Mouse (Mus musculus): ENCODE data around the gene Stk4. TPM values are rescaled to one million over a fixed set of nuclear protein-coding genes. Genes with fewer than 3 reads are reported as not detected.

Gene Stk4
- polyA plus RNA-seq, 1 experiment from 2014 or later: 20.1 TPM

GRCm38 (mm10) chr2:164108501-164108900, 38.4 kb downstream of the Stk4 start:
- peak; percentile 52; the same call in 1 of the 2 replicates for ATAC-seq (ENCODE audit: low FRiP score, low read depth)

DNA sequence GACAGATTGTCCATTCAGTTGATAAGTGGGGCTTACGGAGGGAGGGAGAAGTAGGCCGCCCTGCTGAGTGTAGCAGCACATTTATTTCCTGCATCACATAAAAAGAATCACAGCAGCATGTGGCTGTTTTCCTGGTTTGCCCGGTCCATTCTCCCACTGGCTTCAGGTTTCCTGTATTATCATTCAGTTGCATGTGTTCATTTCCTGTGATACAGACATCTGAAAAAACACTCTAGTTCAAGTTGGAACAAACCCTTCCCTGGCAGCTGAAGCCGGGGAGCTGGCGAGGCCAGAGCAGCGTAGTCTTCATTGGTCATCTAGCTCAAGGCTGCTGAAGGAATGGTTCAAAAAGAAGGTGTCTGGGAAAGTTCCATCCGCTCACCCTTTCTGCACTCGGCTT, 41.4 kb downstream of the Stk4 start:
- Histone ChIP-seq H3K36me3 (peaks cover 23% of the 10 kb centered on the region; the same call in 1 of the 2 replicates), H3K9me3 (no peaks in the 10 kb centered on the region), H3K4me3 (no peak overlapping the region), H3K4me1 (peaks cover 58% of the 10 kb centered on the region), H3K27me3 (no peaks in the 10 kb centered on the region), H3K27ac (no peak overlapping the region), H3K9ac (no peak overlapping the region; the same call in 1 of the 2 replicates), H3K4me2 (replicated peaks) (no peak overlapping the region)
- ATAC-seq (ENCODE audit: low FRiP score, low read depth): no peak
- WGBS: 80% methylated on average over 8 of the region's 8 CpGs

More at GRCm38 (mm10) chr2:164108501-164108900, 38.4 kb downstream of the Stk4 start:
- Histone ChIP-seq H3K4me1 (peaks cover 43% of the 10 kb centered on the region), H3K9me3 (no peaks in the 10 kb centered on the region), H3K4me3 (no peak overlapping the region), H3K27ac (peak overlapping the region; percentile 52; the same call in 1 of the 2 replicates), H3K27me3 (no peaks in the 10 kb centered on the region), H3K4me2 (replicated peaks) (no peak overlapping the region), H3K36me3 (peaks cover 32% of the 10 kb centered on the region; the same call in 1 of the 2 replicates), H3K9ac (no peak overlapping the region)
- 38% methylated on average over 4 of the region's 4 CpGs for WGBS

DNA sequence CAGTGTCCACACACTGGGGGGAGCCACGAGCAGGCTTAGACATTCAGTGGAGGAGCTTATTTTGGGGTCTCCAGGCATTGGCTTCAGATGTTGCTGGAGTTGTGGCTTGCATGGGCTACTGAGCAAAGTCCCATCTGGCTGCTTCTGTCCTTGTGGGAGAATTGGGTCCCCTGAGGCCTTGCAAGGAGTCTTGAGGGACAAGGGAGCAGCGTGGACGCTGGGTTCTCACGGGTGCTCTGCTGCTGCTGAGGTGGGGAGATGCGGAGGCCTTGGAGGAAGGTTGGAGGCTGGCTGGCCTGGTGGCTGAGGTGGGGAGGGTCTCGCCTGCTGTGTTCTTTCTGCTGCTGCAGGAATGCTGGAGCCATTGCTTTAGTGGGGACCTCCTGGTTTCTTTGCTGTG, 43.9 kb downstream of the Stk4 start:
- no peak overlapping the region for H3K4me3 ChIP-seq
- H3K9ac ChIP-seq: no peak overlapping the region
- H3K27me3 ChIP-seq: no peaks in the 10 kb centered on the region
- H3K36me3 ChIP-seq: peaks cover 30% of the 10 kb centered on the region
- WGBS: 90% methylated on average over 6 of the region's 6 CpGs
- no peak overlapping the region for H3K4me2 ChIP-seq (replicated peaks)
- no peaks in the 10 kb centered on the region for H3K9me3 ChIP-seq
- no peak for ATAC-seq (ENCODE audit: low FRiP score, low read depth)
- H3K4me1 ChIP-seq: peaks cover 40% of the 10 kb centered on the region
- peak overlapping the region; percentile 73; the same call in 1 of the 2 replicates for H3K27ac ChIP-seq

- ATAC-seq (ENCODE audit: low FRiP score, low read depth): peak; percentile 85; the same call in 1 of the 2 replicates
- H3K4me2 ChIP-seq (replicated peaks): no peak overlapping the region
- H3K9me3 ChIP-seq: no peaks in the 10 kb centered on the region
- H3K4me1 ChIP-seq: peaks cover 33% of the 10 kb centered on the region
- H3K36me3 ChIP-seq: peaks cover 43% of the 10 kb centered on the region
- H3K4me3 ChIP-seq: no peak overlapping the region
- H3K9ac ChIP-seq: no peak overlapping the region
- WGBS: 47% methylated on average over 10 of the region's 10 CpGs
- no peaks in the 10 kb centered on the region for H3K27me3 ChIP-seq
- peak overlapping the region; percentile 80 for H3K27ac ChIP-seq
These were observed 45.4 kb downstream of the Stk4 start for GRCm38 (mm10) chr2:164115531-164115930.

GRCm38 (mm10) chr2:164119503-164119902, 49.4 kb downstream of the Stk4 start:
- WGBS: 91% methylated on average over 6 of the region's 6 CpGs
- Histone ChIP-seq H3K27me3 (no peaks in the 10 kb centered on the region), H3K4me3 (no peak overlapping the region), H3K27ac (no peak overlapping the region), H3K9me3 (no peaks in the 10 kb centered on the region), H3K4me2 (replicated peaks) (no peak overlapping the region), H3K4me1 (peaks cover 28% of the 10 kb centered on the region), H3K9ac (no peak overlapping the region), H3K36me3 (peaks cover 38% of the 10 kb centered on the region)
- no peak for ATAC-seq (ENCODE audit: low FRiP score, low read depth)

- H3K27me3 ChIP-seq: no peaks in the 10 kb centered on the region
- H3K4me2 ChIP-seq (replicated peaks): no peak overlapping the region
- no peak for ATAC-seq (ENCODE audit: low FRiP score, low read depth)
- peaks cover 42% of the 10 kb centered on the region for H3K36me3 ChIP-seq
- H3K9me3 ChIP-seq: no peaks in the 10 kb centered on the region
- no peak overlapping the region for H3K4me3 ChIP-seq
- 79% methylated on average over 5 of the region's 5 CpGs for WGBS
- no peak overlapping the region for H3K27ac ChIP-seq
- peaks cover 23% of the 10 kb centered on the region for H3K4me1 ChIP-seq
- no peak overlapping the region for H3K9ac ChIP-seq
These were observed 53.1 kb downstream of the Stk4 start for GRCm38 (mm10) chr2:164123169-164123766.

GRCm38 (mm10) chr2:164126533-164126955, 56.4 kb downstream of the Stk4 start:
- peak; percentile 84 for ATAC-seq (ENCODE audit: low FRiP score, low read depth)

GRCm38 (mm10) chr2:164127297-164127696, 57.2 kb downstream of the Stk4 start:
- Histone ChIP-seq H3K27me3 (no peaks in the 10 kb centered on the region), H3K4me2 (replicated peaks) (no peak overlapping the region), H3K27ac (no peak overlapping the region), H3K4me1 (peaks cover 41% of the 10 kb centered on the region), H3K36me3 (peaks cover 23% of the 10 kb centered on the region), H3K9me3 (no peaks in the 10 kb centered on the region), H3K9ac (no peak overlapping the region), H3K4me3 (no peak overlapping the region)
- 94% methylated on average over 2 of the region's 2 CpGs for WGBS
- no peak for ATAC-seq (ENCODE audit: low FRiP score, low read depth)

More at GRCm38 (mm10) chr2:164126533-164126955, 56.4 kb downstream of the Stk4 start:
- H3K4me3 ChIP-seq: no peak overlapping the region
- H3K36me3 ChIP-seq: peaks cover 23% of the 10 kb centered on the region
- peaks cover 38% of the 10 kb centered on the region for H3K4me1 ChIP-seq
- peak overlapping the region; percentile 67 for H3K27ac ChIP-seq
- no peaks in the 10 kb centered on the region for H3K27me3 ChIP-seq
- H3K9ac ChIP-seq: no peak overlapping the region
- H3K4me2 ChIP-seq (replicated peaks): no peak overlapping the region
- 29% methylated on average over 13 of the region's 13 CpGs for WGBS
- H3K9me3 ChIP-seq: no peaks in the 10 kb centered on the region

- no peaks in the 10 kb centered on the region for H3K27me3 ChIP-seq
- 70% methylated on average over 12 of the region's 12 CpGs for WGBS
- H3K9me3 ChIP-seq: no peaks in the 10 kb centered on the region
- H3K27ac ChIP-seq: peak overlapping the region; percentile 28; the same call in 1 of the 2 replicates
- H3K4me1 ChIP-seq: peaks cover 42% of the 10 kb centered on the region
- H3K9ac ChIP-seq: no peak overlapping the region
- H3K4me2 ChIP-seq (replicated peaks): no peak overlapping the region
- peaks cover 13% of the 10 kb centered on the region for H3K36me3 ChIP-seq
- ATAC-seq (ENCODE audit: low FRiP score, low read depth): no peak
- H3K4me3 ChIP-seq: no peak overlapping the region
These were observed 58.7 kb downstream of the Stk4 start for GRCm38 (mm10) chr2:164128576-164129411.

GRCm38 (mm10) chr2:164131586-164131985, 61.5 kb downstream of the Stk4 start:
- H3K4me1 ChIP-seq: peaks cover 47% of the 10 kb centered on the region
- H3K27ac ChIP-seq: no peak overlapping the region
- no peaks in the 10 kb centered on the region for H3K27me3 ChIP-seq
- peaks cover 9% of the 10 kb centered on the region; the same call in 1 of the 2 replicates for H3K36me3 ChIP-seq
- H3K9me3 ChIP-seq: no peaks in the 10 kb centered on the region
- H3K4me3 ChIP-seq: no peak overlapping the region
- no peak for ATAC-seq (ENCODE audit: low FRiP score, low read depth)
- H3K9ac ChIP-seq: no peak overlapping the region
- H3K4me2 ChIP-seq (replicated peaks): no peak overlapping the region
- WGBS: 93% methylated on average over 1 of the region's 1 CpGs

DNA sequence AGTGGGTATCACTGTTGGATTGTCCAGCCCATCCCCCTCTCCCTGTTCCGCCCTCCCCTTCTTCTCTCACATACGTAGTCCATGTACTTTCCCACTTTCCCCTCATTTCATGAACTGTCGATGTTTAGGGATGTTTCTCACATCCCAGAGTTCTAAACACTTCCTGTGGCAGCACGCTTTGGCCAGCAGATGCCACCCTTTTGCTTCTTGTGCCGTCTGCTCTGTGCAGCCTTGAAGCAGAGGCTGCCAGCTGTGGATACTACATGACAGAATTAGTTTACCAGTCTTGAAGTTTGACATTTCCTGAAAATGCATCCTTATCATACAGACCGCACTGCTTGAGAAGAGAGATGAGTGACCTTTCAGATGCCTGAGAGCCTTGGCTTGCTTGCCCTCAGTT, 64.4 kb downstream of the Stk4 start:
- ATAC-seq (ENCODE audit: low FRiP score, low read depth): no peak
- peaks cover 4% of the 10 kb centered on the region; the same call in 1 of the 2 replicates for H3K36me3 ChIP-seq
- no peak overlapping the region for H3K4me3 ChIP-seq
- H3K4me2 ChIP-seq (replicated peaks): no peak overlapping the region
- WGBS: 71% methylated on average over 6 of the region's 6 CpGs
- H3K27ac ChIP-seq: no peak overlapping the region
- H3K9ac ChIP-seq: no peak overlapping the region
- H3K27me3 ChIP-seq: no peaks in the 10 kb centered on the region
- H3K4me1 ChIP-seq: peaks cover 44% of the 10 kb centered on the region
- H3K9me3 ChIP-seq: no peaks in the 10 kb centered on the region

- WGBS: 70% methylated on average over 1 of the region's 1 CpGs
- no peak overlapping the region for H3K27ac ChIP-seq
- ATAC-seq (ENCODE audit: low FRiP score, low read depth): no peak
- H3K4me1 ChIP-seq: peaks cover 50% of the 10 kb centered on the region
- no peaks in the 10 kb centered on the region for H3K27me3 ChIP-seq
- peaks cover 8% of the 10 kb centered on the region; the same call in 1 of the 2 replicates for H3K36me3 ChIP-seq
- no peaks in the 10 kb centered on the region for H3K9me3 ChIP-seq
- H3K9ac ChIP-seq: no peak overlapping the region
- H3K4me2 ChIP-seq (replicated peaks): no peak overlapping the region
- H3K4me3 ChIP-seq: no peak overlapping the region
These were observed 65.2 kb downstream of the Stk4 start for GRCm38 (mm10) chr2:164135367-164135766.
